Mouse (Mus musculus) gastrocnemius, postnatal 25 days (tissue): ENCODE measurements at regions not wholly inside any gene's neighbourhood (a gene's known extent, or its start where the extent isn't known, plus 50 kb on each side); places are given as distances from the start of the nearest gene placed in this dataset.

Experiments
- DNase-seq: peaks from one replicate; pipeline ENCODE4 v3.0.0; 2022

- DNase-seq, result no peak
These were observed 127.5 kb upstream of the Jag1 start for GRCm38 (mm10) chr2:137243914-137244313.

GRCm38 (mm10) chr2:137236961-137237360 is 120.5 kb upstream of the Jag1 start:
- no peak for DNase-seq

GRCm38 (mm10) chr2:137233936-137234335 is 117.5 kb upstream of the Jag1 start:
- DNase-seq, result no peak

GRCm38 (mm10) chr2:137231161-137231560 is 114.7 kb upstream of the Jag1 start:
- no peak for DNase-seq

- DNase-seq, result no peak
These were observed 113.1 kb upstream of the Jag1 start for GRCm38 (mm10) chr2:137229422-137230069.

GRCm38 (mm10) chr2:137227495-137227894 is 111.1 kb upstream of the Jag1 start:
- DNase-seq, result no peak

- DNase-seq, result no peak
These were observed 108.5 kb upstream of the Jag1 start for GRCm38 (mm10) chr2:137224702-137225552.

- no peak for DNase-seq
These were observed 99.3 kb upstream of the Jag1 start for GRCm38 (mm10) chr2:137215697-137216096.

- no peak for DNase-seq
These were observed 91.4 kb upstream of the Jag1 start for GRCm38 (mm10) chr2:137207846-137208245.

GRCm38 (mm10) chr2:137204274-137204850 is 87.9 kb upstream of the Jag1 start:
- peak; percentile 47 for DNase-seq

GRCm38 (mm10) chr2:137200101-137200500 is 83.7 kb upstream of the Jag1 start:
- no peak for DNase-seq

- no peak for DNase-seq
These were observed 75.7 kb upstream of the Jag1 start for GRCm38 (mm10) chr2:137192183-137192582.

GRCm38 (mm10) chr2:137169176-137169575 is 52.7 kb upstream of the Jag1 start:
- DNase-seq, result no peak

- no peak for DNase-seq
These were observed 52.2 kb upstream of the Jag1 start for GRCm38 (mm10) chr2:137168626-137169025.
